Mouse (Mus musculus) CH12.LX (cell line): Measurements from ENCODE around the gene Cs. TPM values are rescaled to one million over a fixed set of nuclear protein-coding genes. Genes with fewer than 3 reads are reported as not detected.

Experiments used
- DNase-seq: peaks from one replicate; pipeline ENCODE4 v3.0.0-alpha.2; 2013; ENCODE audit errors: extremely low read depth
- H3K27ac ChIP-seq: 2 replicates; pipeline ENCODE4 v1.5.1; 2012; ENCODE audit warnings: low read depth, mild to moderate bottlenecking, control low read depth, moderate library complexity; ENCODE audit not compliant: insufficient read depth
- H3K27me3 ChIP-seq: replicated peaks from 2 replicates; pipeline ENCODE3; 2012; ENCODE audit warnings: inconsistent platforms
- H3K36me3 ChIP-seq, 2 experiments: replicated peaks in 1 of 2; 2 replicates each; pipeline versions ENCODE3 to v1.6.1; 2012; ENCODE audit warnings: inconsistent platforms in 1 of 2, low read length in 1 of 2, mild to moderate bottlenecking in 1 of 2, mixed read lengths in 1 of 2, moderate library complexity in 1 of 2; ENCODE audit not compliant: control insufficient read depth in 1 of 2, insufficient read depth in 1 of 2
- H3K4me1 ChIP-seq, 2 experiments: 2 replicates each; pipeline ENCODE4 v1.6.1; 2012; ENCODE audit warnings: inconsistent platforms in 1 of 2, moderate library complexity in 1 of 2; ENCODE audit not compliant: insufficient read depth in 2 of 2, control insufficient read depth in 1 of 2
- H3K4me2 ChIP-seq: 2 replicates; pipeline ENCODE4 v1.6.1; 2012; ENCODE audit warnings: low read depth, mild to moderate bottlenecking, control low read depth; ENCODE audit not compliant: poor library complexity, insufficient read depth, severe bottlenecking
- H3K4me3 ChIP-seq, 3 experiments: fragments of 150-350 bp in 1 of 3; sonication (generic) in 1 of 3; replicated peaks in 1 of 3; 2 replicates each; pipeline versions ENCODE3 to v1.5.1; 2011 to 2012; ENCODE audit warnings: low read depth in 2 of 3, low read length in 2 of 3, mild to moderate bottlenecking in 2 of 3, moderate library complexity in 2 of 3, control low read depth in 1 of 3, improper control_type of control experiment in 1 of 3, inconsistent platforms in 1 of 3, mixed read lengths in 1 of 3; ENCODE audit not compliant: poor library complexity in 1 of 3
- H3K79me2 ChIP-seq: replicated peaks from 2 replicates; pipeline ENCODE4 v1.6.1; 2012; ENCODE audit warnings: mild to moderate bottlenecking, moderate library complexity; ENCODE audit not compliant: control insufficient read depth, poor library complexity, insufficient read depth, severe bottlenecking; ENCODE audit errors: extremely low read depth
- H3K9ac ChIP-seq: 2 replicates; pipeline ENCODE4 v1.6.1; 2012; ENCODE audit warnings: low read depth, mild to moderate bottlenecking, control low read depth, moderate library complexity; ENCODE audit not compliant: insufficient read depth
- H3K9me3 ChIP-seq: replicated peaks from 2 replicates; pipeline ENCODE3; 2012; ENCODE audit warnings: low read length, inconsistent platforms, mixed read lengths
- CHD2 ChIP-seq: IDR thresholded peaks from 2 replicates; pipeline ENCODE4 v1.6.1; 2011; ENCODE audit warnings: low read length, improper control_type of control experiment
- ELF1 ChIP-seq: IDR thresholded peaks from 2 replicates; pipeline ENCODE4 v1.6.1; 2014; ENCODE audit warnings: low read depth, mild to moderate bottlenecking, inconsistent platforms, low read length, improper control_type of control experiment
- HCFC1 ChIP-seq: IDR thresholded peaks from 2 replicates; pipeline ENCODE4 v1.6.1; 2012; ENCODE audit warnings: low read depth, mild to moderate bottlenecking, inconsistent platforms, low read length, improper control_type of control experiment
- IRF4 ChIP-seq: IDR thresholded peaks from 2 replicates; pipeline ENCODE4 v1.6.1; 2014; ENCODE audit warnings: low read depth, mild to moderate bottlenecking, inconsistent platforms, low read length, improper control_type of control experiment
- KAT2A ChIP-seq: IDR thresholded peaks from 2 replicates; pipeline ENCODE4 v1.6.1; 2012; ENCODE audit warnings: low read length, improper control_type of control experiment, inconsistent platforms; ENCODE audit not compliant: insufficient replicate concordance
- MAX ChIP-seq: IDR thresholded peaks from 2 replicates; pipeline ENCODE4 v1.6.1; 2011; ENCODE audit warnings: low read length, improper control_type of control experiment
- MAZ ChIP-seq: IDR thresholded peaks from 2 replicates; pipeline ENCODE4 v1.6.1; 2012; ENCODE audit warnings: low read depth, mild to moderate bottlenecking, inconsistent platforms, low read length, improper control_type of control experiment, moderate library complexity
- MEF2A ChIP-seq: IDR thresholded peaks from 2 replicates; pipeline ENCODE4 v1.6.1; 2014; ENCODE audit warnings: low read depth, mild to moderate bottlenecking, inconsistent platforms, low read length, improper control_type of control experiment, borderline replicate concordance
- MXI1 ChIP-seq: IDR thresholded peaks from 2 replicates; pipeline ENCODE4 v1.6.1; 2011; ENCODE audit warnings: mild to moderate bottlenecking, low read depth, low read length, improper control_type of control experiment
- MYC ChIP-seq: IDR thresholded peaks from 2 replicates; pipeline ENCODE4 v1.6.1; 2011; ENCODE audit warnings: low read depth, mild to moderate bottlenecking, improper control_type of control experiment, low read length
- NELFE ChIP-seq: IDR thresholded peaks from 2 replicates; pipeline ENCODE4 v1.6.1; 2011; ENCODE audit warnings: low read depth, low read length, improper control_type of control experiment
- NRF1 ChIP-seq: IDR thresholded peaks from 2 replicates; pipeline ENCODE4 v1.6.1; 2014; ENCODE audit warnings: low read depth, mild to moderate bottlenecking, inconsistent platforms, low read length, improper control_type of control experiment, moderate library complexity
- PAX5 ChIP-seq: IDR thresholded peaks from 2 replicates; pipeline ENCODE4 v1.6.1; 2012; ENCODE audit warnings: low read length, inconsistent platforms, mixed read lengths
- POLR2A ChIP-seq: IDR thresholded peaks from 2 replicates; pipeline ENCODE4 v1.6.1; 2011; ENCODE audit warnings: low read depth, mild to moderate bottlenecking, improper control_type of control experiment, low read length
- POLR2AphosphoS2 ChIP-seq: IDR thresholded peaks from 2 replicates; pipeline ENCODE4 v1.6.1; 2011; ENCODE audit warnings: low read depth, low read length, improper control_type of control experiment
- RAD21 ChIP-seq: IDR thresholded peaks from 2 replicates; pipeline ENCODE4 v1.6.1; 2011; ENCODE audit warnings: low read depth, mild to moderate bottlenecking, low read length, improper control_type of control experiment, moderate library complexity
- SIN3A ChIP-seq: IDR thresholded peaks from 2 replicates; pipeline ENCODE4 v1.6.1; 2012; ENCODE audit warnings: low read length, improper control_type of control experiment, inconsistent platforms
- TBP ChIP-seq: conservative IDR thresholded peaks from 2 replicates; pipeline ENCODE4 v1.6.1; 2011; ENCODE audit warnings: low read depth, low read length, improper control_type of control experiment
- TCF12 ChIP-seq: IDR thresholded peaks from 2 replicates; pipeline ENCODE4 v1.6.1; 2014; ENCODE audit warnings: low read depth, mild to moderate bottlenecking, inconsistent platforms, low read length, improper control_type of control experiment
- USF2 ChIP-seq: conservative IDR thresholded peaks from 2 replicates; pipeline ENCODE4 v1.6.1; 2011; ENCODE audit warnings: low read depth, low read length, improper control_type of control experiment
- ZKSCAN1 ChIP-seq: IDR thresholded peaks from 2 replicates; pipeline ENCODE4 v1.6.1; 2012; ENCODE audit warnings: low read depth, inconsistent platforms, low read length, improper control_type of control experiment, borderline replicate concordance
- ZMIZ1 ChIP-seq: IDR thresholded peaks from 2 replicates; pipeline ENCODE4 v1.6.1; 2012; ENCODE audit warnings: low read depth, mild to moderate bottlenecking, inconsistent platforms, low read length, improper control_type of control experiment
- ZNF384 ChIP-seq: IDR thresholded peaks from 2 replicates; pipeline ENCODE4 v1.6.1; 2012; ENCODE audit warnings: low read depth, low read length, improper control_type of control experiment, inconsistent platforms
- dilution Hi-C: fragments of 300-500 bp; cut with MboI; formaldehyde crosslinking; loops from 2 replicates; pipeline ENCODE4 v1.14.3; 2020; ENCODE audit warnings: low sequenced_read_pairs; ENCODE audit not compliant: extremely low pct_unique_long_range_greater_than_20kb, extremely low pct_ligation_motif_present
- in situ Hi-C: fragments of 300-500 bp; cut with MboI; formaldehyde crosslinking; loops from 3 replicates; pipeline ENCODE4 v1.14.3; 2019; ENCODE audit warnings: low sequenced_read_pairs, low pct_ligation_motif_present, low pct_unique_long_range_greater_than_20kb, mixed read lengths
- polyA plus RNA-seq: library from polyadenylated mRNA; unstranded; fragments of >175 nt; gene quantifications from 2 replicates; pipeline ENCODE4 v1.2.1, GENCODE M21; 2012; ENCODE audit warnings: low read depth; ENCODE audit not compliant: insufficient read length
- total RNA-seq, 2 experiments: library from RNA; depleted of rRNA; stranded (reverse); fragments of 300-350 nt in 1 of 2; fragments of >200 nt in 1 of 2; gene quantifications; 2 replicates each; pipeline ENCODE4 v1.2.3; 2012 to 2014

Gene Cs
- total and polyA plus RNA-seq, 3 experiments: 131 to 240 (median 145) TPM

DNA sequence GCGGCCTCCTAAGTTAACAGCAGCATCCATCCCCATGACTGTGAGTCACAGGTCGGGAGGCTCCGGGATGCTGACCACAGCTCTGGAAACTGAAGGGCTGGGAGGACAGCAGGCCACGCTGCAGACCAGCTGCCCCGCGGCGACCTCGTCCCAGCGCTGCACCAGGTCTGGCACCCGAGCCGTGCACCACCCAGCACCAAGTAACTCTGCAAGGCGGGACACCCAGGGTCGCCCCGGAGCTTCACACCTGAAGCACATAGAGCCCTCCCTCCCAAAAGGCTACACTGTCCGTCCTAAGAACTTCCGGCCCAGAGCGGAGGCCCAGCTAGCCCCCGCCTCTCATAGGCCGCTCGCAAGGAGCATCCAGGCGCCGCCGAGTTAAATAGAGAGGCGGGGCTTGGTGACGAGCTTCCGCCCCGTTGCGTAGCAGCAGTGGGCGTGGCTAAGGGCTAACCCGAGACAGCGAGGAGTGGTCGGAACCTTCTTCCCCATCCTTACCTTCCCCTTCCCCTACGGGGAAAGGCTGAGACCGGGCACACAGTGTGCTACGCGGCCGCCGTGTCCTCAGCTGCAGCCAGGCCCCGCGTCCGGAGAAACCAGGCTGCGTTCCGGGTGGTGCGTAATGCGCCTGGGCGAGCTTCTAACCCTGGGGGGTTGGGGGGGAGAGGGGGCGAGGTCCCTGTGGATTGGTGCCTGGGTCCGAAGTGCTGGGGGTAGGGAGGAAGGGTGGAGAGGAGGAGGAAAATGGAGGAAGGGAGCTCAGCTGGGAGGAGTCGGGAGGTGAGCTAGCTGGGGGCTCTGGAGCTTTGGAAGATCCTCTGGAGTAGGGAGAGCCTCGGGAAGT lies 73.9 kb downstream of the Cs start, which contains the start of the genes Nabp2 and Rnf41:
Gene Nabp2 (minus strand): TSS at position 282 of the 844 bp plus-strand sequence.
Gene Rnf41 (plus strand): TSS at position 447 of the 844 bp plus-strand sequence.
- TF ChIP-seq MYC: 0 out of 2 replicates have a peak, but pooled peaks have one; percentile 57
- TF ChIP-seq ZKSCAN1: no peak
- TF ChIP-seq ELF1: peak; percentile 87
- peak; percentile 84 for TF ChIP-seq MAZ
- peak; percentile 66 for TF ChIP-seq ZMIZ1
- peak; percentile 79; the same call in 1 of the 2 replicates for TF ChIP-seq TBP
- peak; percentile 91 for TF ChIP-seq TCF12
- TF ChIP-seq USF2: no peak
- TF ChIP-seq MXI1: peak; percentile 77
- 0 out of 2 replicates have a peak, but pooled peaks have one; percentile 33 for TF ChIP-seq POLR2AphosphoS2
- peak; percentile 25; the same call in 1 of the 2 replicates for TF ChIP-seq NRF1
- TF ChIP-seq ZNF384: 0 out of 2 replicates have a peak, but pooled peaks have one; percentile 25
- TF ChIP-seq IRF4: peak; percentile 37; the same call in 1 of the 2 replicates
- peak; percentile 57; the same call in 1 of the 2 replicates for TF ChIP-seq MEF2A
- TF ChIP-seq POLR2A: peak; percentile 83
- peak; percentile 56 for TF ChIP-seq SIN3A
- TF ChIP-seq NELFE: peak; percentile 88
- TF ChIP-seq PAX5: no peak
- TF ChIP-seq MAX: peak; percentile 85
- peak; percentile 82 for TF ChIP-seq HCFC1
- no peak; the same call in none of the 2 replicates for TF ChIP-seq CHD2
- TF ChIP-seq KAT2A: peak; percentile 65; the same call in 1 of the 2 replicates
- TF ChIP-seq RAD21: no peak
- Histone ChIP-seq H3K79me2 (peaks cover 20% of the 10 kb centered on the region), H3K27me3 (no peaks in the 10 kb centered on the region), H3K27ac (peak within 1 kb of the TSS; percentile 43), H3K4me1 (peaks cover 8 to 29% of the 10 kb centered on the region in 2 experiments; a peak in 3 of 4 replicates), H3K9me3 (no peaks in the 10 kb centered on the region), H3K36me3 (peaks cover 12 to 44% of the 10 kb centered on the region in 2 experiments), H3K4me2 (peak within 1 kb of the TSS; percentile 87), H3K9ac (peak within 1 kb of the TSS; percentile 87), H3K4me3 (peak within 1 kb of the TSS; percentile 77 to 92 (median 92))
- dilution Hi-C loops: no loop called here
- peak; percentile 98 for DNase-seq
- in situ Hi-C loops: no loop called here
